Mouse (Mus musculus): ENCODE measurements around the gene Nufip1.

Gene Nufip1

DNA sequence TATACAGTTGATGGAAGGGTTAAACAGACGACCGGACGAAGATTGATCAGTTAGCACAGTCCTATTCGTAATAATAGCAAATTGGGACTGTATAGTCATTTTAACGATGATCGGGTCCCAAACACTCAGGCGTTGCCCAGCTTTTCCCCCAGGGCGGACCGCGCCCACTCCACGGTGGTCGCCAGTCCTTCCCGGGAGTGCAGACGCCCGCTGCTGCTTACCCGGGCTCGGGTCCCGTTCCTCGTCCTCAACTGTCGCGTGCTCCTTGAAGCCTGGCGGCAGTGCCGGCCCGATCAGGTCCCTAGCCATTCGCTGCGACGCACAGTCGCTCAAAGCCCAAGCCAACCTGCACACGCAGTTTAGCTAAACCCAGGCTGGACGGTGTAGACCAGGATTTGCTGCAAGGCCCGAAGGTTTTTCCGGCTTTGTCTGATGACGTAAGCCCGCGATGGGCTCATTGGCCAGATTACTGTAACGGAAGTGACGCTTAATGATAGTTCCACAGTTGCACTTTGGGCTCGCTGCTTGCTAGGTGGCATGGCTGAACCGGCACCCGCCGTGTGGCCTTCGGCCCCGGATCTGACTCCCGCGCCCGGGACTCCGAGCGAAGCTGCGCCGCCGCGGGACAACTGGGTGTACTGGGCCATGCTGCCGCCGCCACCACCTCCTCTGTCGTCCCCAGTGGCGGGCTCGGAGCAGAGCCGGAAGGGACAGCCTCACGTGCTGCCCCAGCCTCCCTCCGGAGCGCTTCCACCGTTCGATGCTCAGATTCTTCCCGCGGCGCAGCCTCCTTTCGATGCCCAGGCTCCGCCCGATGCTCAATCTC lies at the start of gene Nufip1, which contains the start of gene Gpalpp1:
TSS of gene Nufip1 (plus strand) at position 496 of the 826 bp plus-strand sequence.
TSS of gene Gpalpp1 (minus strand) at position 365 of the 826 bp plus-strand sequence.
- CTCF ChIA-PET: no interaction called here

DNA sequence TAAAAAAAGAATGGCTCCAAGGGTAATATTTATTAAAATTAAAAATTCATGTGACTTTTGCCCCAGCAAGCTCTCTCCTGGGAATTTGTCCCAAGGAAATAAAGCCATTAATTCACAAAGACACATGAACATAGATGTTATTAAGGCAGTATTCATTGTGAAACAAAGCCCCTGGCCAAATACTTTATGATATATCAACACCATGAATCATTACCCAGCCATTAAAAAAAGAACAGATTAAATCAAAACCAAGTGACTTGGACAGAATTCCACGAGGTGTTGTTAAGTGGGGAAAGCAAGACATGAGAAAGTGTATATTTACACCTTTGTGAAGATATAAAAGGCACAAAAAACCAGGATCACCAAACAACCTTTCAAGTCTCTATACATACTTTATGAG lies 43.5 kb upstream of the Nufip1 start:
- CTCF ChIA-PET: no interaction called here

- CTCF ChIA-PET: no interaction called here
These were observed 42.4 kb upstream of the Nufip1 start for GRCm38 (mm10) chr14:76068296-76068695.

GRCm38 (mm10) chr14:76069296-76069695 lies 41.4 kb upstream of the Nufip1 start:
- CTCF ChIA-PET: no interaction called here

- CTCF ChIA-PET: no interaction called here
These were observed 38.1 kb upstream of the Nufip1 start for GRCm38 (mm10) chr14:76072626-76073025.

DNA sequence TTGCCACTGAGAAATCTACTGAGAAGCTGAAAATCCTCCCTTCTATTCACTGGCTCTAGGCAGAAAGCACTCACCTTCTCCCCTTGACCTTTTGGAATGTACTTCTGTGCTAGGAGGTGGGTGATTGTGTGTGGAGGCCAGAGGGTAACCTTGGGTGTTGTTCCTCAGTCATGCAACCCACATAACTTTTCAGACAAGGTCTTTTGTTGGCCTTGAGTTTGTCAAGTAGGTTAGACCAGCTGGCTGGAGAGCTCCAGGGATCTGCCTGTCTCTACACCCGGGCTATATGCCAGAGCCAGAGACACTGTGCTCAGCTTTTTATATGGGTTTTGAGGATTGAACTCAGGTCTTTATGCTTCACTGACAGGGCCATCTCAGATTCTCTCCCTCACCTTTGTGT lies 36.5 kb upstream of the Nufip1 start:
- CTCF ChIA-PET: no interaction called here

DNA sequence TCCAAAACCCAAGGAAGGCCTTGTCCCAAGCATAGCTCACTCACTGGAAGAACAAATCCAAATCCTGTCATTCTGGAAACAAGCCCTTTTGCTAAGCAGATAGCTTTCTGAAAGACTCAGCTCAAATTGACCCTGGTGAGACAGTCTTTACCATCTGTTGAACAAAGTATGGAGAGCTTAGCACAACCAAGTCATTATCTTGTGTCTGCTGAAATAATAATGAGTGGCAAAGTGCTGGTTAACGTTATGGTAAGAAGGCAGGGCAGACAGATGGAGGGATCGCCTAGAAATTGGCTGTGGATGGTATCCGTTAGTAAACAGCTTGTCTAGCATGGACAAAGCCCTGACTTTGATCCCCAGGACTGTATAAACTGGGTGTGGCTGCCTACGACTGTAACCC lies 35.0 kb upstream of the Nufip1 start:
- CTCF ChIA-PET: no interaction called here

GRCm38 (mm10) chr14:76076602-76077001 lies 34.1 kb upstream of the Nufip1 start:
- CTCF ChIA-PET: no interaction called here

DNA sequence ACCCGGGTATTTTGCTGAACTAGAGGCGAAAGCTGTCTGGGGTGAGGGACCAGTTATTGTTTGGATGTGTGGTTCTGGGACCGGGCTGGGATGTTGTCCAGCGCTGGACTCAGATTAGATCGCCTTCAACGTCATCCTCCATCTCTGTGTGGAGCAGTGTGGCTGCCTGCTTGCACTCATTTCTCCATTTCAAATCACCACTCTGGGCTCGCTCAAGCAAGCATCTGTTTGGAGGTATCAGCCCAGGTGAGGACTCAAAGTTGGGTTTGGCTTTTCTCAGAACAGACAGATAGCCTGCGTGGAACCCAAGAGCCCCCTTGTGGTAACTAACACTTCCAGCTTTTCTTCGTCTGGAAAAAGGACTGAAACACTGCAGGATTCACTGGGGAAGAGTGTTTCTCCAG lies 33.6 kb upstream of the Nufip1 start:
- CTCF ChIA-PET: no interaction called here

GRCm38 (mm10) chr14:76081451-76081850 lies 29.2 kb upstream of the Nufip1 start:
- CTCF ChIA-PET: no interaction called here

DNA sequence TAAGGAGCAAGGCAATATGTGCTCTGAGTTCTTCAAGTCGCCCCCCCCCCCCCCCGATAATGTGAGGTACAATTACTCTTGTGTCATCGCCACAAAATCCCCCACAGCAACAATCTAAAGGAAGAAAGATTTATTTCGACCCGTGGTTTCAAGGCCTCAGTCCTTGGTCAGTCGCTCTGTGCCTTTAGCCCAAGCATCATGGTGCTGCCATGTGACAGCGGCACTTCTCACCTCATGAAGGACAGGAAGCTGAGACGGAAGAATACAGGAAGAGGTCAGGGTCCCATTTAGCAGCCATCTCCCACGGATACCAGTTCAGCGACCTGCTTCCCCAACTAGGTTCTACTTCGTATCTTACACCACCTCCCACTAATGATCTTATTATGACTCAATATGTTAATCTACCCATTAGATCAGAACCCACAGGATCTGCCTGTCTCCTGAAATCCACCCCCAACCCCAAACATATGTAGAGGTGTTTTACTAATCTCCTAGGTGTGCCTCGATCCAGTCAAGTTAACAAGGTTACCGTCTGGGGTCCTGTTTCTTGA lies 28.5 kb upstream of the Nufip1 start:
- CTCF ChIA-PET: no interaction called here

GRCm38 (mm10) chr14:76084188-76084587 lies 26.5 kb upstream of the Nufip1 start:
- CTCF ChIA-PET: no interaction called here

DNA sequence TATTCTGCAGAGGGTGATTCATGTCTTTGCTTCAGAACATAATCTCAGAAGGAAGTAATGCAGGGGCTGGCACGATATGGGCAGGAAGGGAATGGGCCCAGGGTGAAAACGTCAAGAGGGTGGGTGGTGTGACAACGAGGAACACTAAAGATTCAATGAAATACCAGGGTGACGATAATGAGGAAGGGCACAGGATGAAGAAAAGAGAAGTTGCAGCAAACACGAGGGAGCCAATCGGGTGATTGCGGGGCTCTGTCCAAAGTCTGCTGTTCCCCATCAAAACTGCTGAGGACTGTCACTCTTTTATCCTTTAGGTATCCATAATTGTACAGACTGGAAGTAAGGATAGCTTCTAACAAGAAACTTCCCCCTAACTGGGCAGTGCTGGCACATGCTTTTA lies 13.4 kb upstream of the Nufip1 start:
- CTCF ChIA-PET: no interaction called here

DNA sequence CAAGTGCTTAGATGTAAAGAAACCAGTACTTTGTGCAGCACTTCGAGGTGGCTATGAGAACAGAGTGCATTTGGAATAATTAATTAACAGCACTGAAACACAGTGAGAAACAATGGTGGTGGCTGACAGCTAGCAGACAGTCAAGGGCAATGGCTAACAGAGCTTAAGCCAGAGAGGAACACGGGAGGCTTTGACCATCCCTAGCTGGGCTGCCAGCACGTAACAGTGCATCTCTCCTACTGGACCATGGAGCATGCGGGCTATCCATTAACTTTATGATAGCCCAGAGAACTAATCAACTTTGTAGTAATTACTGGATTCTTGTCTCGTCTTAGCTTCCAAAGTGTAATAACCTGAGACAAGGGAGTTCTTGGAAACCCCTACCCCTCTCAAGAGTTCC lies 12.9 kb upstream of the Nufip1 start:
- CTCF ChIA-PET: no interaction called here

GRCm38 (mm10) chr14:76099543-76099942 lies 11.1 kb upstream of the Nufip1 start:
- CTCF ChIA-PET: no interaction called here

DNA sequence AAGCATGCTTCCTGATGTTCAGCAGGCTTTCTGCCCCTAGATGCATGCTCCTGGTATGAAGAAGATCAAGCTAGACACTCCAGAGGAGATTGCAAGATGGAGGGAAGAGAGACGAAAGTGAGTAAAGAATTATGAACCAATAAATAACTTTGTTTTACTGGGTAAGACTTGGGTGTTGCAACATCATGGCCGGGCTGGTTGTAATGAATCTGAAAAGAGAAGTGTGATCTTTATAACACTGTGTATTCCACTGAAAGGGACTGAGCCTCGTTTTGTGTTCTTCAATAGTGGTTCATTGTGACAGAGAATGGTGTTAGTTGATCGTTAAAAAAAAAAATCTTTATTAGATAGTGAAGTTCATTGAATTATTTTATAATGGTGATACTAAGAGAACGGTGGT lies 5.1 kb downstream of the Nufip1 start:
- CTCF ChIA-PET: no interaction called here

GRCm38 (mm10) chr14:76118963-76119362 lies 8.3 kb downstream of the Nufip1 start:
- CTCF ChIA-PET: no interaction called here

GRCm38 (mm10) chr14:76120472-76120871 lies 9.8 kb downstream of the Nufip1 start:
- CTCF ChIA-PET: interaction anchor here (0.8 kb wide), 1 partner anchor 221 kb away, joined by 4 read pairs; no protein-coding TSS in a partner anchor

- CTCF ChIA-PET: interaction anchor here (0.5 to 0.8 kb wide), 2 partner anchors 18 to 352 kb away, joined by 3 to 4 read pairs; no protein-coding TSS in a partner anchor
These were observed 11.4 kb downstream of the Nufip1 start for GRCm38 (mm10) chr14:76121901-76122662.

- CTCF ChIA-PET: interaction anchor here (0.8 kb wide), 1 partner anchor 351 kb away, joined by 3 read pairs; no protein-coding TSS in a partner anchor
These were observed 12.0 kb downstream of the Nufip1 start for GRCm38 (mm10) chr14:76122663-76123058.

DNA sequence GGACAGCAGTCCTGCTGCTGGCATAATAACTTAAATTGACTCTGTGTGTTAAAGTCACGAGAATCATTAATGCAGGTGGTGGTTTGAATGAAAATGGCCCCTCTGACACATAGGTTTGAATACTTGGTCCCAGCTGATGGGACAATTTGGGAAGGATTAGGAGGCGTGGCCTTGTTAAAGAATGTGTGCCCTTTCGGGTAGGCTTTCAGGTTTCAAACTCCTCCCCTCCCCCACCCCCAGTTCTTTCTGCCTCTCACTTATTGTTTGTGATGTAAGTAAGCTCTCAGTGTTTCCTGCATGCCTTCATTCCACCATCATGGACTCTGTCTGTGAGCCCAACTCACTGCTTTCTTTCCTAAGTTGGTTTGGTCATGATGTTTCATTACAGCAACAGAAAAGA lies 16.6 kb downstream of the Nufip1 start:
- CTCF ChIA-PET: no interaction called here

- CTCF ChIA-PET: no interaction called here
These were observed 17.5 kb downstream of the Nufip1 start for GRCm38 (mm10) chr14:76128174-76128573.

DNA sequence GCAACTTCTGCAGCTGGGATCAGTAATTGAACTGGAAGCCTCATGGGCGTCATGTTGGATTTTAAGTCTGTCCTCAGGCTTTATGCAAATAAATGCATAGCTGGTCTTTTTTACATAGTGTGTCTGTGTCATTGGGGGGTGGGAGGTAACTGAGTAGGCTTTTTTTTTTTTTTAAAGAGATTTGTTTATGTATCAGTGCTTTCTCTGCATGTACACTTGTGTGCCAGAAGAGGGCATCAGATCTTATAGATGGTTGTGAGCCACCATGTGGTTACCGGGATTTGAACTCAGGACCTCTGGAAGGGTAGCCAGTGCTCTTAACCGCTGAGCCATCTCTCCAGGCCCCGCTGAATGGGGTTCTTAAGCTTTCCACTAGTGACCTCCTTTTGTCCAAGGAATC lies 24.3 kb downstream of the Nufip1 start:
- CTCF ChIA-PET: interaction anchor here (0.7 kb wide), 1 partner anchor 686 kb away, joined by 3 read pairs; no protein-coding TSS in a partner anchor
